Mouse (Mus musculus) layer of hippocampus, postnatal 36 days (tissue): ENCODE data around the gene Olfr878. TPM values are rescaled to one million over a fixed set of nuclear protein-coding genes. Genes with fewer than 3 reads are reported as not detected.
A peak's percentile ranks its signal among the peaks of the same experiment; 100 is the strongest.

ENCODE experiments used
- DNase-seq, 2 experiments: peaks; one replicate each; pipeline ENCODE4 v3.0.0; 2022
- total RNA-seq, 2 experiments: library from RNA; stranded (reverse); gene quantifications; 2 replicates each; pipeline ENCODE4 v1.2.3; 2021

The Olfr878 gene
- not detected for total RNA-seq

GRCm38 (mm10) chr9:37917540-37917939, at the start of gene Olfr878:
Gene Olfr878 (plus strand): TSS chr9:37917840.
- no peak for DNase-seq

GRCm38 (mm10) chr9:37870246-37870645, 47.4 kb upstream of the Olfr878 start:
- no peak for DNase-seq

- DNase-seq: no peak
Measured at GRCm38 (mm10) chr9:37871097-37871496, 46.5 kb upstream of the Olfr878 start.

- no peak for DNase-seq
Measured at GRCm38 (mm10) chr9:37871536-37871935, 46.1 kb upstream of the Olfr878 start.

GRCm38 (mm10) chr9:37890960-37891359, 26.7 kb upstream of the Olfr878 start:
- peak in 1 of 2 experiments; percentile 1 for DNase-seq

- DNase-seq: no peak
Measured at GRCm38 (mm10) chr9:37896661-37897060, 21.0 kb upstream of the Olfr878 start, which contains the start of gene Olfr145. Gene Olfr145 (plus strand): TSS chr9:37896724.

- DNase-seq: no peak
Measured at GRCm38 (mm10) chr9:37905555-37905954, 12.1 kb upstream of the Olfr878 start.

GRCm38 (mm10) chr9:37918018-37918417, 378 bp downstream of the Olfr878 start:
- no peak for DNase-seq

- DNase-seq: no peak
Measured at GRCm38 (mm10) chr9:37924194-37924593, 6.6 kb downstream of the Olfr878 start.

GRCm38 (mm10) chr9:37925445-37925844, 7.8 kb downstream of the Olfr878 start:
- no peak for DNase-seq

GRCm38 (mm10) chr9:37926019-37927013, 8.7 kb downstream of the Olfr878 start:
- DNase-seq: no peak

- DNase-seq: peak; percentile 30 to 57
Measured at GRCm38 (mm10) chr9:37932519-37932918, 14.9 kb downstream of the Olfr878 start.

GRCm38 (mm10) chr9:37934146-37934545, 16.5 kb downstream of the Olfr878 start:
- DNase-seq: no peak

GRCm38 (mm10) chr9:37941167-37941566, 23.5 kb downstream of the Olfr878 start:
- no peak for DNase-seq

Other genes with a start within 250 kb of the Olfr878 start
- not detected for gene Panx3, start 248.6 kb upstream of the Olfr878 start, total RNA-seq
- not detected for gene Olfr160, start 201.6 kb upstream of the Olfr878 start, total RNA-seq
- not detected for gene Olfr874, start 172.7 kb upstream of the Olfr878 start, total RNA-seq
- not detected for gene Olfr875, start 146.0 kb upstream of the Olfr878 start, total RNA-seq
- gene Olfr876, start 114.8 kb upstream of the Olfr878 start, total RNA-seq: not detected
- under 1 TPM in 1 of 2 experiments, not detected in 1; 0.43 TPM for gene Olfr877, start 63.6 kb upstream of the Olfr878 start, total RNA-seq
- not detected for gene Olfr145, start 21.1 kb upstream of the Olfr878 start, total RNA-seq
- not detected for gene Olfr881, start 74.0 kb downstream of the Olfr878 start, total RNA-seq
- not detected for gene Olfr883, start 108.0 kb downstream of the Olfr878 start, total RNA-seq
- gene Olfr884, start 128.7 kb downstream of the Olfr878 start, total RNA-seq: not detected
- gene Olfr885, start 143.5 kb downstream of the Olfr878 start, total RNA-seq: not detected
- gene Olfr887, start 166.2 kb downstream of the Olfr878 start, total RNA-seq: not detected
- gene Olfr888, start 190.3 kb downstream of the Olfr878 start, total RNA-seq: not detected
- gene Olfr889, start 197.4 kb downstream of the Olfr878 start, total RNA-seq: not detected
- gene Olfr890, start 224.7 kb downstream of the Olfr878 start, total RNA-seq: not detected